Mouse (Mus musculus): ENCODE results near the gene Hlcs.
A peak's percentile ranks its signal among the peaks of the same experiment; 100 is the strongest.

The Hlcs gene

GRCm38 (mm10) chr16:94289138-94290072, 24.0 kb downstream of the Hlcs start:
- DNase-seq (ENCODE audit: low read depth, low spot score): no peak
- no peaks in the 10 kb centered on the region for H3K27me3 ChIP-seq (ENCODE audit: control insufficient read depth, insufficient read depth, low read length, poor library complexity, severe bottlenecking)
- H3K36me3 ChIP-seq (ENCODE audit: control insufficient read depth, insufficient read depth, low read length, poor library complexity, severe bottlenecking): no peaks in the 10 kb centered on the region

GRCm38 (mm10) chr16:94287826-94288225, 25.5 kb downstream of the Hlcs start:
- no peaks in the 10 kb centered on the region for H3K27me3 ChIP-seq (ENCODE audit: control insufficient read depth, insufficient read depth, low read length, poor library complexity, severe bottlenecking)
- no peak for DNase-seq (ENCODE audit: low read depth, low spot score)
- no peaks in the 10 kb centered on the region for H3K36me3 ChIP-seq (ENCODE audit: control insufficient read depth, insufficient read depth, low read length, poor library complexity, severe bottlenecking)

DNA sequence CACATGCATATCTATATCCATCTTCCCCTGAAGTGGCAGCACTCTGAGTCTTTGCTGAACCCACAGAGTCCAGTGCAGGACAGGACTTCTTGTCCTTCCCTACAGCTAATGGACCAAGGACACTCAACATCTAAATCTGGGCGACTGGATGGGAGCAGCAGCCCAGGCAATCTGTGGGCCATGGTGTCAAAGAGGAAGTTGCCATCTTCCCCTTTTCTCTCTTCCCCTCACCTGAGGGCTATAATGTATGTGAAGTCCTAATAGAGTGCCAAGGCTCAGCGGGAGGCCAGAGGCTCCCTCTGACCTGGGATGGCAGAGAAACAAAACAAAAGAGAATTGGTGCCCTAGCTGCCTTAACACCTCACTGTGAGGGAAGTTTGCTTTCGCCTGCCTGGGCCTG, 29.4 kb downstream of the Hlcs start:
- peak; percentile 39 for DNase-seq (ENCODE audit: low read depth, low spot score)
- Histone ChIP-seq H3K36me3 (ENCODE audit: control insufficient read depth, insufficient read depth, low read length, poor library complexity, severe bottlenecking) (no peaks in the 10 kb centered on the region), H3K27me3 (ENCODE audit: control insufficient read depth, insufficient read depth, low read length, poor library complexity, severe bottlenecking) (no peaks in the 10 kb centered on the region)

- DNase-seq (ENCODE audit: low read depth, low spot score): no peak
These were observed 42.5 kb downstream of the Hlcs start for GRCm38 (mm10) chr16:94270826-94271225.

DNA sequence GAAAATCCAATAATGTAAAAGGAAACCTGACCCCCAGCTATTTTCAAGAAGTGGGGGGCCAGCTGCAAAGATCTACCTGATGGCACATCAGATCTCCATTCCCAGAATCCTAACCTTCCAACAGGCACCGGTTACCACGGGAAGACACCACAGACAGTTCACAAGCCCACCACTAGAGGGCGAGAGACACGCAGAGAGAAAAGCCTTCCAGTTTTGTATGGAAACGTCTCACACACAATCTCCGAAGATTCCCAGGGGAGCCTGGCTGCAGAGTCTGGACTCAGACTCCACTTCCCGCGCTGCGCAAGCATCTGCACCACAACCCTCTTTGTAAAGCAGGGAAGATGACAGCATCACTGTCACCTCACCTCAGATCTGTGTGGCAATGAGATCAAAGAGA, 43.7 kb downstream of the Hlcs start:
- peak; percentile 77 for DNase-seq (ENCODE audit: low read depth, low spot score)
- no peaks in the 10 kb centered on the region for H3K27me3 ChIP-seq (ENCODE audit: control insufficient read depth, insufficient read depth, low read length, poor library complexity, severe bottlenecking)
- H3K36me3 ChIP-seq (ENCODE audit: control insufficient read depth, insufficient read depth, low read length, poor library complexity, severe bottlenecking): no peaks in the 10 kb centered on the region

More at GRCm38 (mm10) chr16:94270826-94271225, 42.5 kb downstream of the Hlcs start:
- Histone ChIP-seq H3K36me3 (ENCODE audit: control insufficient read depth, insufficient read depth, low read length, poor library complexity, severe bottlenecking) (no peaks in the 10 kb centered on the region), H3K27me3 (ENCODE audit: control insufficient read depth, insufficient read depth, low read length, poor library complexity, severe bottlenecking) (no peaks in the 10 kb centered on the region)

- Histone ChIP-seq H3K27me3 (ENCODE audit: control insufficient read depth, insufficient read depth, low read length, poor library complexity, severe bottlenecking) (no peaks in the 10 kb centered on the region), H3K36me3 (ENCODE audit: control insufficient read depth, insufficient read depth, low read length, poor library complexity, severe bottlenecking) (no peaks in the 10 kb centered on the region)
- peak; percentile 22 for DNase-seq (ENCODE audit: low read depth, low spot score)
These were observed 45.2 kb downstream of the Hlcs start for GRCm38 (mm10) chr16:94268205-94268604.

GRCm38 (mm10) chr16:94264611-94265010, 48.8 kb downstream of the Hlcs start:
- H3K27me3 ChIP-seq (ENCODE audit: control insufficient read depth, insufficient read depth, low read length, poor library complexity, severe bottlenecking): no peaks in the 10 kb centered on the region
- DNase-seq (ENCODE audit: low read depth, low spot score): no peak
- no peaks in the 10 kb centered on the region for H3K36me3 ChIP-seq (ENCODE audit: control insufficient read depth, insufficient read depth, low read length, poor library complexity, severe bottlenecking)

GRCm38 (mm10) chr16:94262501-94262900, 50.9 kb downstream of the Hlcs start:
- Histone ChIP-seq H3K36me3 (ENCODE audit: control insufficient read depth, insufficient read depth, low read length, poor library complexity, severe bottlenecking) (no peaks in the 10 kb centered on the region), H3K27me3 (ENCODE audit: control insufficient read depth, insufficient read depth, low read length, poor library complexity, severe bottlenecking) (no peaks in the 10 kb centered on the region)
- no peak for DNase-seq (ENCODE audit: low read depth, low spot score)

- Histone ChIP-seq H3K27me3 (ENCODE audit: control insufficient read depth, insufficient read depth, low read length, poor library complexity, severe bottlenecking) (no peaks in the 10 kb centered on the region), H3K36me3 (ENCODE audit: control insufficient read depth, insufficient read depth, low read length, poor library complexity, severe bottlenecking) (no peaks in the 10 kb centered on the region)
- no peak for DNase-seq (ENCODE audit: low read depth, low spot score)
These were observed 52.3 kb downstream of the Hlcs start for GRCm38 (mm10) chr16:94260938-94261630.

DNA sequence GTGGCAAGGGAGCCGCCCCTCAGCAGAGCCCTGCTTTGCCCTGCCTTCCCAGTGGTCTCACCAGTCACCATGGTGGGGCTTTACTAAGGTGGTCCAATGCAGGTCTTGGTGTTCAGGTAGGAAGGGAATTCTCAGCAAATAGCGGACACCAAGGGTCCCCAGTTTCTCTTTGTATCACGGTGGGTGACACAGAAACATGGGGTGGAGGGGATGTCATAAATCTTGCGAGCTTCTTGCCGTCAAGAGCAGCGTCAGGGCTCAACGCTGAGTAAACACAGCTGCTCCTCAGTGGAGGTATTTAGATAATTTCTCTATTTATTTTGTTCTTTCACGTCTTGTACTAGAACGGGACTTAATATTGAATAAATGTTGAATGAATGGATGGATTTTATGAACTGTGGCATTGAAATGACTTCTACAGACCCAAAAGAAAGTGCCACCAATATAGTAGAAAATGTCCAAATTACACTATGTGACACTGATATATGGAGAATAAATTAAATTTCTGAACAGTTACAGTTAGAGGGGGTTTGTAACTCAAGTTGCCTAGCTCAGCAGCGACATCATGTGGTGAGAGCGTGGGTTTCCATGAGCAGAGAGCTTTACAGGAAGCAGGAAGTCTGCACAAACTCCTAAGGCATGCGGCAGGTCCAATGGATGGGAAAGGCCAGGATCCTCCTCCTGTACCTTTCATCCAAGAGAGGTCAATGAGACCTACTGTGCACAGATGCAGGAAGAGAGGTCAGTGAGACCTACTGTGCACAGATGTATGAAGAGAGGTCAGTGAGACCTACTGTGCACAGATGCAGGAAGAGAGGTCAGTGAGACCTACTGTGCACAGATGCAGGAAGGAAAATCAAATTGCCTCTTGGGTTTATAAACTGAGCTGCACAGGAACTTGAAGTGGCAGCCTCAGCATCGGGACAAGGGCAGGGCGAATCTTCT, 54.7 kb downstream of the Hlcs start:
- DNase-seq (ENCODE audit: low read depth, low spot score): peak; percentile 90
- Histone ChIP-seq H3K27me3 (ENCODE audit: control insufficient read depth, insufficient read depth, low read length, poor library complexity, severe bottlenecking) (no peaks in the 10 kb centered on the region), H3K36me3 (ENCODE audit: control insufficient read depth, insufficient read depth, low read length, poor library complexity, severe bottlenecking) (no peaks in the 10 kb centered on the region)

GRCm38 (mm10) chr16:94255592-94255991, 57.8 kb downstream of the Hlcs start:
- no peak for DNase-seq (ENCODE audit: low read depth, low spot score)
- H3K36me3 ChIP-seq (ENCODE audit: control insufficient read depth, insufficient read depth, low read length, poor library complexity, severe bottlenecking): no peaks in the 10 kb centered on the region
- H3K27me3 ChIP-seq (ENCODE audit: control insufficient read depth, insufficient read depth, low read length, poor library complexity, severe bottlenecking): no peaks in the 10 kb centered on the region

- no peaks in the 10 kb centered on the region for H3K36me3 ChIP-seq (ENCODE audit: control insufficient read depth, insufficient read depth, low read length, poor library complexity, severe bottlenecking)
- no peaks in the 10 kb centered on the region for H3K27me3 ChIP-seq (ENCODE audit: control insufficient read depth, insufficient read depth, low read length, poor library complexity, severe bottlenecking)
- no peak for DNase-seq (ENCODE audit: low read depth, low spot score)
These were observed 58.3 kb downstream of the Hlcs start for GRCm38 (mm10) chr16:94255035-94255434.

GRCm38 (mm10) chr16:94254415-94254891, 58.9 kb downstream of the Hlcs start:
- Histone ChIP-seq H3K36me3 (ENCODE audit: control insufficient read depth, insufficient read depth, low read length, poor library complexity, severe bottlenecking) (no peaks in the 10 kb centered on the region), H3K27me3 (ENCODE audit: control insufficient read depth, insufficient read depth, low read length, poor library complexity, severe bottlenecking) (no peaks in the 10 kb centered on the region)
- no peak for DNase-seq (ENCODE audit: low read depth, low spot score)

DNA sequence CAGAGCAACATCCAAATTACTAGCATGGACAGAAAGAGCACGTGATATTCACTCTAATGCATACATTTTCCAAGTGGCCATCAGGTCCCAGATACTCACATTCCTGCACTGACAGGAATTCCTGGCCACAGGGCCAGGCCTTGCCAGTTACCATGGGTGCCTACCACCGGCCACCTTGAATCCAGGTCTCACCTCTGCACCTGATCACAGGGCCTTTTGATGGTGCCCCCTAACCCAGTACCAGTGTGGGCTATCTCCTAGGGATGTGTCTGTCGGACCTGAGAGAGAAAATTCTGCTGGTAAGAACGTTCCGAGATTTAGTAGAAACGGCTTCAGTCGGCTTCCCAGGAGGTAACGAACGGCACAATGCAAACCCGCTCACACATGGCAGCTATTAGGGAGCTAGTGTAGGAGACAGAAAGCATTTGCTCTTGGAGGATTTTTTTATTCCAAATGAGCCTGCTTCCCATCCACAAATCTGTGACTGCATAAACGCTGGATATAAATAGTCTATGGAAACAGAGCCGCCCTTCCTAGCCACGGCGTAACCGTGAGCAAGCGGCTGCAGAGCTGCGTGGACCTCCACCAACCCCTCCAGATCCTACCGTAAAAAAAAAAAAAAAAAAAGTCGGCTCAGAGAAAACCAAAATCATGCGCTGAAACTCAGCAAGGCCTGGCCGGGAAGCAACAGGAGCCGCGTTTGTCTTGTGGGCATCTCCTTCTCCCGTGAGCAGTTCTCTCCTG, 59.5 kb downstream of the Hlcs start:
- no peak for DNase-seq (ENCODE audit: low read depth, low spot score)
- Histone ChIP-seq H3K27me3 (ENCODE audit: control insufficient read depth, insufficient read depth, low read length, poor library complexity, severe bottlenecking) (no peaks in the 10 kb centered on the region), H3K36me3 (ENCODE audit: control insufficient read depth, insufficient read depth, low read length, poor library complexity, severe bottlenecking) (no peaks in the 10 kb centered on the region)

Data from splenic B cell, adult 2 months (primary cell).